Mouse (Mus musculus) small intestine, adult 2 months (tissue): Measurements from ENCODE around the gene Msl3l2.

Experiments used
- CTCF ChIP-seq: fragments of 200-500 bp; IDR thresholded peaks from 2 replicates; pipeline ENCODE4 v1.5.1; 2012; ENCODE audit warnings: low read depth, mild to moderate bottlenecking, control low read depth, inconsistent platforms, low read length, moderate library complexity, mixed read lengths; ENCODE audit not compliant: insufficient replicate concordance, insufficient read length; ENCODE audit errors: extremely low read depth
- POLR2A ChIP-seq: fragments of 200-500 bp; IDR thresholded peaks from 2 replicates; pipeline ENCODE4 v1.6.1; 2012; ENCODE audit warnings: low read depth, mild to moderate bottlenecking, control low read depth, inconsistent platforms, low read length, moderate library complexity

DNA sequence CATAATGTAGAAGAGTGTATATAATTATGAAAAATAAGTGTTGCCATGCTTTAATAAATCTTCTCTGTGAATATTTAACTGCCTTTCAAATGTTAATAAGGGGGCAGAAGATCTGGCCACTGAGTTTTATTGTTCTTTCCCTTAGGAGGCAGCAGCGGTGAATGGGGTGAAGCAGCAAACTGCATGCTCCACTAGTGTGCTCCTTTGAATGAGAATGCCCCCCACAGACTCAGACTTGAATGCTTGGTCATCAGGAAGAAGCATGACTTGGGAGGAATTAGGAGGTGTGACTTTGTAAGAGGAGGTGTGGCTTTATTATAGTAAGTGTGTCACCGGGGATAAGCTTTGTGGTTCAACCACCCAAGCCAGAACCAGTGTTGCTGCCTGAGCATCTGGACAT lies 52.0 kb downstream of the Msl3l2 start:
- no peak for TF ChIP-seq CTCF
- TF ChIP-seq POLR2A, result no peak
